Comparison of ENCODE assay signal across 10 mouse cellular contexts in the genomic region with DNA sequence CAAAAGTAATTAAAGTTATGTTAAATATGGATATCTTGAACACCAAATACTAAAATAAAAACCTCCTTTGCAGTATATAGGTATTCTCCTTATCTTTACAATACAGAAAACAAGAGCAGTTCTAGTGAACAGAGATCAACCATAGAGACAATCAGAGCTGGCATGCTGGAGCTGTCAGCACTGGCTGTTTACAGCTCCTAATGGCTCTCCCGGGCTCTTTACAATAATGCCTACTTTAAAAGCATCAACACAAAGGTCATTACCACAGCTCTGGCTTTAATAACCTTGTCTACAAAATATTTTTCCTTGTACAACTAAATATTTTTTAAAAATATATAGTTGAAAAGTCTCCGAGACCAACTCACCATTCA. TPM values are rescaled to one million over a fixed set of nuclear protein-coding genes. Genes with fewer than 3 reads are reported as not detected.
DNase-seq lines count a peak whose midpoint lies in the region; ATAC-seq lines count a peak whose summit lies in the region.
"Had no signal": no experiment of that assay in that cellular context is flagged by ENCODE, and none has a peak within 500 bp of the region (broad histone marks: within the 10 kb centered on the region; RNA-seq: fewer than 3 reads in every experiment).

No protein-coding gene starts in this region.

- H3K27ac ChIP-seq in heart, embryonic 11.5 days (ENCODE audit: low read depth, low read length): no peak overlapping the region
- H3K27ac ChIP-seq in embryonic facial prominence, embryonic 13.5 days: no peak overlapping the region
- peak overlapping the region; percentile 93 for H3K27ac ChIP-seq in hindbrain, embryonic 14.5 days
- H3K27ac ChIP-seq in midbrain, embryonic 15.5 days: peak overlapping the region; percentile 89

- H3K9me3 ChIP-seq in heart, embryonic 11.5 days (replicated peaks; ENCODE audit: control insufficient read depth, low read length): no peaks in the 10 kb centered on the region
- H3K9me3 ChIP-seq in embryonic facial prominence, embryonic 13.5 days: no peaks in the 10 kb centered on the region
- H3K9me3 ChIP-seq in hindbrain, embryonic 14.5 days (ENCODE audit: control insufficient read depth, low read length): no peaks in the 10 kb centered on the region
- no peaks in the 10 kb centered on the region for H3K9me3 ChIP-seq in midbrain, embryonic 15.5 days

- H3K4me1 ChIP-seq in heart, embryonic 11.5 days (ENCODE audit: control insufficient read depth, insufficient read depth, low read length): peaks cover 28% of the 10 kb centered on the region
- peaks cover 24% of the 10 kb centered on the region for H3K4me1 ChIP-seq in embryonic facial prominence, embryonic 13.5 days
- peaks cover 41% of the 10 kb centered on the region for H3K4me1 ChIP-seq in hindbrain, embryonic 14.5 days (replicated peaks; ENCODE audit: control insufficient read depth, insufficient read depth, low read length)
- peaks cover 39% of the 10 kb centered on the region for H3K4me1 ChIP-seq in midbrain, embryonic 15.5 days

- no peaks in the 10 kb centered on the region for H3K27me3 ChIP-seq in heart, embryonic 11.5 days (ENCODE audit: control insufficient read depth, insufficient read depth, low read length)
- no peaks in the 10 kb centered on the region for H3K27me3 ChIP-seq in embryonic facial prominence, embryonic 13.5 days
- no peaks in the 10 kb centered on the region for H3K27me3 ChIP-seq in hindbrain, embryonic 14.5 days (ENCODE audit: control insufficient read depth, insufficient read depth, low read length)
- no peaks in the 10 kb centered on the region for H3K27me3 ChIP-seq in midbrain, embryonic 15.5 days (replicated peaks)

- peak overlapping the region; percentile 36 for H3K4me3 ChIP-seq in heart, embryonic 11.5 days (ENCODE audit: low read depth, low read length)
- no peak overlapping the region for H3K4me3 ChIP-seq in embryonic facial prominence, embryonic 13.5 days
- peak overlapping the region; percentile 35 for H3K4me3 ChIP-seq in hindbrain, embryonic 14.5 days (replicated peaks; ENCODE audit: low read length)
- peak overlapping the region; percentile 43 for H3K4me3 ChIP-seq in midbrain, embryonic 15.5 days

- no peak for ATAC-seq in heart, embryonic 11.5 days (replicated peaks; ENCODE audit: insufficient number of reproducible peaks, low FRiP score, low TSS enrichment)
- no peak for ATAC-seq in embryonic facial prominence, embryonic 13.5 days (ENCODE audit: insufficient number of reproducible peaks, insufficient read depth, low FRiP score, low TSS enrichment, low read depth)
- ATAC-seq in hindbrain, embryonic 14.5 days (ENCODE audit: low FRiP score): peak; percentile 47; the same call in 1 of the 2 replicates
- ATAC-seq in midbrain, embryonic 15.5 days (replicated peaks): peak; percentile 76
- no peak for ATAC-seq in granulocyte monocyte progenitor cell, adult 5-6 weeks (replicated peaks; ENCODE audit: poor library complexity, severe bottlenecking)
- ATAC-seq: CD4-positive, CD25-positive, alpha-beta regulatory T cell, adult 4 months had no signal

- no peak for DNase-seq in heart, postnatal 14 days
- peak; percentile 69 for DNase-seq in hindbrain, embryonic 14.5 days (ENCODE audit: low spot score)
- DNase-seq in thymus, postnatal 36 days: no peak
- no peak for DNase-seq in layer of hippocampus, adult 11-12 months (ENCODE audit: low spot score)
- DNase-seq: kidney, postnatal 4 days had no signal

- H3K36me3 ChIP-seq in heart, embryonic 11.5 days (ENCODE audit: control insufficient read depth, insufficient read depth, low read length): no peaks in the 10 kb centered on the region
- peaks cover 7% of the 10 kb centered on the region for H3K36me3 ChIP-seq in embryonic facial prominence, embryonic 13.5 days
- H3K36me3 ChIP-seq in hindbrain, embryonic 14.5 days (replicated peaks; ENCODE audit: control insufficient read depth, insufficient read depth): 0 out of 2 replicates have a peak, but pooled peaks cover 3% of the 10 kb centered on the region
- no peaks in the 10 kb centered on the region for H3K36me3 ChIP-seq in midbrain, embryonic 15.5 days (replicated peaks)

- no peak overlapping the region for H3K9ac ChIP-seq in heart, embryonic 11.5 days (ENCODE audit: low read depth, low read length)
- H3K9ac ChIP-seq in embryonic facial prominence, embryonic 13.5 days: no peak overlapping the region
- H3K9ac ChIP-seq in hindbrain, embryonic 14.5 days: peak overlapping the region; percentile 61
- H3K9ac ChIP-seq in midbrain, embryonic 15.5 days: peak overlapping the region; percentile 40

- peak overlapping the region; percentile 65 for H3K4me2 ChIP-seq in heart, embryonic 11.5 days
- H3K4me2 ChIP-seq in embryonic facial prominence, embryonic 13.5 days: peak overlapping the region; percentile 37; the same call in 1 of the 2 replicates
- peak overlapping the region; percentile 51 for H3K4me2 ChIP-seq in hindbrain, embryonic 14.5 days (replicated peaks)
- H3K4me2 ChIP-seq in midbrain, embryonic 15.5 days: peak overlapping the region; percentile 56

- WGBS in heart, embryonic 11.5 days (ENCODE audit: insufficient replicate concordance): 21% methylated on average over 2 of the region's 2 CpGs
- WGBS in embryonic facial prominence, embryonic 13.5 days: 35% methylated on average over 2 of the region's 2 CpGs
- WGBS in hindbrain, embryonic 14.5 days: 8% methylated on average over 2 of the region's 2 CpGs
- 4% methylated on average over 2 of the region's 2 CpGs for WGBS in midbrain, embryonic 15.5 days

- intact Hi-C loops in heart, postnatal 14 days (cut with DNase I): no loop called here

RNA-seq across cellular contexts. Expression of gene Prkacb, which starts 43.2 kb away (rescaled TPM):
- polyA plus RNA-seq in heart, embryonic 11.5 days (2014; fragmentation: Nextera tagmentation; extraction: Ambion mirVana): 46.3 and 54.1 TPM in 2 replicates
- 10 to 100 TPM; 62.5 to 68.3 TPM for total RNA-seq in heart, postnatal 14 days (2021)
- polyA plus RNA-seq in embryonic facial prominence, embryonic 13.5 days (2015; fragmentation: Nextera tagmentation; extraction: Ambion mirVana): 69.1 and 72.4 TPM in 2 replicates
- polyA plus RNA-seq in hindbrain, embryonic 14.5 days (2014; fragmentation: Nextera tagmentation; extraction: Ambion mirVana): 216 and 258 TPM in 2 replicates
- 188 and 194 TPM in 2 replicates for polyA plus RNA-seq in midbrain, embryonic 15.5 days (2015; fragmentation: Nextera tagmentation; extraction: Ambion mirVana)
- total RNA-seq in granulocyte monocyte progenitor cell, adult 5-6 weeks (2014; fragmentation: Nextera tagmentation): 59.3 and 64.8 TPM in 2 replicates
- 78.1 and 85.3 TPM in 2 replicates for total RNA-seq in granulocyte monocyte progenitor cell, adult 5-6 weeks (2017)

Comparison
In these comparisons a context has a peak if more than half of its experiments do, and no peak if none do; other contexts are left out.
1. ATAC-seq: peak in hindbrain, embryonic 14.5 days (single experiment) and midbrain, embryonic 15.5 days (single experiment); none in heart, embryonic 11.5 days (single experiment), embryonic facial prominence, embryonic 13.5 days (single experiment) and granulocyte monocyte progenitor cell, adult 5-6 weeks (single experiment).
2. H3K27ac ChIP-seq: peak in hindbrain, embryonic 14.5 days (single experiment) and midbrain, embryonic 15.5 days (single experiment); none in heart, embryonic 11.5 days (single experiment) and embryonic facial prominence, embryonic 13.5 days (single experiment).
3. H3K9ac ChIP-seq: peak in hindbrain, embryonic 14.5 days (single experiment) and midbrain, embryonic 15.5 days (single experiment); none in heart, embryonic 11.5 days (single experiment) and embryonic facial prominence, embryonic 13.5 days (single experiment).
4. Peak in every context shown above with its lines, with median percentiles within 50 percentile points of each other: H3K4me2 ChIP-seq.